Mouse (Mus musculus): ENCODE data around the gene Psen1.

Psen1 gene

DNA sequence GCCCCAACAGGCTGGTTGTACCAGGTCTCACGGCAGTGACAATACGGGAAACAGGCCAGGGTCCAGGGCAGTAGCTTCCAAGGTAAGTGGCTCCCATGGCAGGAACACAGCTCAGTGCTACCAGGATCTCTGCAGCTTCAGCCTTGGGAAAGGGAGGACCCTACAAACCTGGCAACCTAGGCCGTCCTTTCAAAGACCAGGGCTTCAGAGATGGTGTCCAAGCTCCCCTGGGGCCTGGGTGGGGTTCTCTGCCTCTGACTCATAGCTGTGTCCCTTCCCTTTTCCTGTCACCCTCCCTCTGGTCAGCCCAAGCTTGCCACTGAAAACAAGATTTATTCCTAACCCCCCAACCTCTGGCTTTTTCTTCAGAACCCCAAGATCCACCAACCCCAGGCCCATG, 92.2 kb downstream of the Psen1 start:
- DNase-seq (ENCODE audit: low spot score in 2 of 2) = peak in 1 of 2 experiments; percentile 5

DNA sequence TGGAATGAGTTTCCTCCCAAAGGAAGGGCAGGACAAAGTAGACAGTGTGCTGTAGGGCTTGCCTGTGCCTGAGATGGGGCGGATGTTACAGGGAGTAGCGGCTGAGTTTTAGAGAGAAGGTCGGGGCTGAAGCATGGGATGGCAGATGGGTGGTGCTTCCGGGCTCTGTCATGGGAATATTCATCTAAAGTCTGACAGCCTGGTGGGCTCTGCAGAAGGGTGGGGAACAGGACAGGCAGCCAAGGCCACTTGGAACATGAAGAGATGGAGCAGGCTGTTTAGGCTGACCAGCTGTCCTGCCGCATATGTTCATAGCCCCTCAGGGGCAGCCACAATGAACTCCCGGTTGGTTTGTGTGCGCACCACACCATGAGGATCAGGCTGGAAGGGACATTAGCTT, 93.3 kb downstream of the Psen1 start:
- peak in 1 of 2 experiments; percentile 11 for DNase-seq (ENCODE audit: low spot score in 2 of 2)

DNA sequence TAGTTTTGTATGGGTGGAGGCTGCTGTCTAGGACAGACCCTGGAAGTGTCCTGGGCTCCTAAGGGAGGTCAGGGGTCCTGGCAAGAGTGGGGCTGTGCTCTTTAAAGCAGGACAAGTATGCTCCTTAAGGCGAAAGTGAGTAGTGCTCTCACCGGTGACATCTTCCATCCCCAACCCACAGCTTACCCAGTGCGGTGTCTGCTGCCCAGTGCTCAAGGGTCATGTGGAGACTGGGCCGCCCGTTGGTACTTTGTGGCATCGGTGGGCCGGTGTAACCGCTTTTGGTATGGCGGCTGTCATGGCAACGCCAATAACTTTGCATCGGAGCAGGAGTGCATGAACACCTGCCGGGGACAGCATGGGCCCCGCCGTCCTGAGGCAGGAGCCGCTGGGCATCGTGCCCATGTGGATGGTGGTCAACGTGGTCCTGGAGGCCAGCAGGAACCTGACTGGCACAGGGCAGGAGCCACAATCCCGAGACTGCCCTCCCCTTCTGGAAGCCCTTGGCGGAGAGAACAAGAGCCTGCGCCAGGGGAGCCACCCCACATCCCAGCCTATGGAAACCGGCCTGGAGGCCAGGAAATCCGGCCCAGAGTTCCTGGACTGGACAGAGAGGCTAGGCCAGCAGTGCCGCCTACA, 93.8 kb downstream of the Psen1 start:
- DNase-seq (ENCODE audit: low spot score in 2 of 2) = no peak

DNA sequence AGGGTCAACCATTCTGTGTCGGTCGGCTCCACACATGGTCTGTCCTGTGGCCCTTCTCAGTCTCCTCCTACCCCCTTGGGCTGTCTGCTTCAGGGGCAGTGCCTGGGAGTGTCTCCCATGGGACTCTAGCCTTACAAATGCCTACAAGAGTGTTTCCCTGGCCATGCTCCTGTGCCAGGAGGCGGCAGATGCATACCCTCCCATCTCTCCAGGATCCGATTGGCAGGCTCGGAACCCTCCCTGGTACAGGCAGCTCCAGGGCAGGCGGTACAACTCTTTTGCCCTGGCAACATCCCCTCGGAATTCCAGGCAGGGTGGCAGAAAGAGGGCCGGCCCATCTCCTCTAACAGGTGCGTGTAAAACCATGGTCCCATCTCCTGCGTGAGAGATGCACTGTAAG, 94.7 kb downstream of the Psen1 start:
- DNase-seq (ENCODE audit: low spot score in 2 of 2) = no peak

All from spleen, postnatal 10 days (tissue).